Mouse (Mus musculus) heart, postnatal 0 days (tissue): Measurements from ENCODE around the gene Asdurf. TPM values are rescaled to one million over a fixed set of nuclear protein-coding genes. Genes with fewer than 3 reads are reported as not detected.
"Not testable (repeated sequence)": the region's sequence is repeated elsewhere in the genome, so short reads cannot be mapped to it uniquely, and the experiment has no call there.

Experiments used
- ATAC-seq: fragments of 200-750 bp; cut with Nextera tagmentation; 2 replicates; pipeline ENCODE4 v1.8.0; 2017; ENCODE audit warnings: low read depth, moderate number of reproducible peaks, moderate library complexity; ENCODE audit not compliant: insufficient read depth
- DNase-seq: peaks from one replicate; pipeline ENCODE4 v3.0.0-alpha.2; 2016; ENCODE audit warnings: low spot score
- H3K27ac ChIP-seq: fragments of 300-500 bp; sonication (generic); 2 replicates; pipeline ENCODE4 v1.5.1; 2014; ENCODE audit warnings: low read depth, mild to moderate bottlenecking
- H3K27me3 ChIP-seq: fragments of 300-500 bp; sonication (generic); 2 replicates; pipeline ENCODE4 v1.6.1; 2014; ENCODE audit warnings: low read length, mixed read lengths; ENCODE audit not compliant: control insufficient read depth, insufficient read depth
- H3K36me3 ChIP-seq: fragments of 300-500 bp; sonication (generic); replicated peaks from 2 replicates; pipeline ENCODE4 v1.6.1; 2014; ENCODE audit warnings: low read length, mixed read lengths; ENCODE audit not compliant: control insufficient read depth, insufficient read depth
- H3K4me1 ChIP-seq: fragments of 300-500 bp; sonication (generic); 2 replicates; pipeline ENCODE4 v1.6.1; 2014; ENCODE audit warnings: antibody characterized with exemption; ENCODE audit not compliant: control insufficient read depth, insufficient read depth
- H3K4me2 ChIP-seq: fragments of 300-500 bp; sonication (generic); 2 replicates; pipeline ENCODE4 v1.6.1; 2014; ENCODE audit warnings: low read depth, mild to moderate bottlenecking, low read length, moderate library complexity
- H3K4me3 ChIP-seq: fragments of 300-500 bp; sonication (generic); 2 replicates; pipeline ENCODE4 v1.5.1; 2014; ENCODE audit warnings: low read depth, low read length
- H3K9ac ChIP-seq: fragments of 300-500 bp; sonication (generic); replicated peaks from 2 replicates; pipeline ENCODE4 v1.6.1; 2014; ENCODE audit warnings: low read depth, low read length, mixed read lengths
- H3K9me3 ChIP-seq: fragments of 300-500 bp; sonication (generic); replicated peaks from 2 replicates; pipeline ENCODE4 v1.6.1; 2016; ENCODE audit warnings: low read length; ENCODE audit not compliant: control insufficient read depth
- CTCF ChIP-seq: IDR thresholded peaks from 2 replicates; pipeline ENCODE4 v1.5.1; 2016; ENCODE audit warnings: antibody characterized with exemption, control low read depth, low read depth
- EP300 ChIP-seq: IDR thresholded peaks from 2 replicates; pipeline ENCODE4 v1.6.1; 2016; ENCODE audit warnings: antibody characterized with exemption, low read depth
- WGBS: fragments of 180-500 bp; shearing (Covaris S2); extraction: QIAGEN DNeasy Blood & Tissue Kit; methylation state at CpG from one replicate; pipeline ENCODE4 v1.1.7; 2014; 5-methylcytosine and 5-hydroxymethylcytosine counted together
- polyA plus RNA-seq: library from polyadenylated mRNA; unstranded; fragments of >200 nt; fragmentation: Nextera tagmentation; extraction: Ambion mirVana; gene quantifications from 2 replicates; pipeline ENCODE4 v1.2.1, GENCODE M21; 2015
- total RNA-seq: library from RNA; depleted of rRNA; stranded (reverse); fragments of >200 nt; gene quantifications from 2 replicates; pipeline ENCODE4 v1.2.3, GENCODE M21; 2014; ENCODE audit warnings: low replicate concordance; rRNA removed

The Asdurf gene
- not detected in 2 replicates for total RNA-seq
- 4.6 and 15.4 TPM in 2 replicates for polyA plus RNA-seq

GRCm38 (mm10) chr1:53352327-53353261 lies at the start of gene Asdurf, which contains the start of the genes Gm28551 and Asnsd1:
TSS of gene Asdurf (minus strand) at chr1:53352619.
TSS of gene Gm28551 (minus strand) at chr1:53352667.
TSS of gene Asnsd1 (minus strand) at chr1:53352752.
- no peaks in the 10 kb centered on the region for H3K9me3 ChIP-seq
- ATAC-seq (peak; percentile 100), DNase-seq (peak; percentile 97)
- H3K27me3 ChIP-seq = no peaks in the 10 kb centered on the region
- H3K27ac ChIP-seq = peak within 1 kb of the TSS; percentile 84
- peaks cover 7% of the 10 kb centered on the region; the same call in 1 of the 2 replicates for H3K4me1 ChIP-seq
- no peak for TF ChIP-seq EP300
- peak; percentile 61 for TF ChIP-seq CTCF
- peak within 1 kb of the TSS; percentile 70 for H3K4me2 ChIP-seq
- WGBS = under 1% methylated on average over 44 of the region's 44 CpGs
- H3K4me3 ChIP-seq = peak within 1 kb of the TSS; percentile 98
- H3K36me3 ChIP-seq = peaks cover 8% of the 10 kb centered on the region
- H3K9ac ChIP-seq = peak within 1 kb of the TSS; percentile 90

GRCm38 (mm10) chr1:53393936-53394760 lies 41.7 kb upstream of the Asdurf start:
- DNase-seq, H3K4me1 ChIP-seq, H3K9me3 ChIP-seq, H3K36me3 ChIP-seq, ATAC-seq, H3K9ac ChIP-seq, H3K27me3 ChIP-seq, H3K27ac ChIP-seq: not testable (repeated sequence)
- H3K4me3 ChIP-seq = peak overlapping the region; percentile 29; the same call in 1 of the 2 replicates
- peak overlapping the region; percentile 54 for H3K4me2 ChIP-seq
- WGBS = 20% methylated on average over 21 of the region's 21 CpGs

- 88% methylated on average over 10 of the region's 14 CpGs for WGBS
- H3K4me1 ChIP-seq = 0 out of 2 replicates have a peak, but pooled peaks cover under 1% of the 10 kb centered on the region
- H3K9ac ChIP-seq = no peak overlapping the region
- DNase-seq = no peak
- H3K36me3 ChIP-seq = no peaks in the 10 kb centered on the region
- H3K4me3 ChIP-seq = no peak overlapping the region
- ATAC-seq = no peak
- no peak overlapping the region for H3K27ac ChIP-seq
- H3K4me2 ChIP-seq = no peak overlapping the region
- H3K27me3 ChIP-seq = no peaks in the 10 kb centered on the region
- no peak for TF ChIP-seq EP300
- TF ChIP-seq CTCF = no peak
- no peaks in the 10 kb centered on the region for H3K9me3 ChIP-seq
Observed at GRCm38 (mm10) chr1:53388762-53389161, 36.3 kb upstream of the Asdurf start.

GRCm38 (mm10) chr1:53384085-53384688 lies 31.8 kb upstream of the Asdurf start:
- Histone ChIP-seq H3K27me3 (no peaks in the 10 kb centered on the region), H3K27ac (no peak overlapping the region), H3K9me3 (no peaks in the 10 kb centered on the region), H3K4me2 (no peak overlapping the region), H3K4me1 (no peaks in the 10 kb centered on the region), H3K36me3 (no peaks in the 10 kb centered on the region), H3K4me3 (no peak overlapping the region), H3K9ac (no peak overlapping the region)
- no peak for DNase-seq
- WGBS = 79% methylated on average over 6 of the region's 6 CpGs
- TF ChIP-seq EP300 (no peak), CTCF (no peak)
- ATAC-seq = no peak

GRCm38 (mm10) chr1:53377731-53378130 lies 25.3 kb upstream of the Asdurf start:
- Histone ChIP-seq H3K9me3 (no peaks in the 10 kb centered on the region), H3K4me3 (no peak overlapping the region), H3K36me3 (no peaks in the 10 kb centered on the region), H3K27me3 (no peaks in the 10 kb centered on the region), H3K9ac (no peak overlapping the region), H3K27ac (no peak overlapping the region), H3K4me2 (no peak overlapping the region), H3K4me1 (no peaks in the 10 kb centered on the region)
- no peak for ATAC-seq
- DNase-seq = no peak
- WGBS = 75% methylated on average over 3 of the region's 3 CpGs
- TF ChIP-seq EP300 = no peak
- no peak for TF ChIP-seq CTCF

- H3K27ac ChIP-seq, H3K4me3 ChIP-seq, DNase-seq, H3K9me3 ChIP-seq, H3K27me3 ChIP-seq, H3K4me2 ChIP-seq, H3K36me3 ChIP-seq, ATAC-seq, H3K4me1 ChIP-seq, H3K9ac ChIP-seq: not testable (repeated sequence)
- WGBS = 90% methylated on average over 2 of the region's 2 CpGs
Observed at GRCm38 (mm10) chr1:53375965-53376364, 23.5 kb upstream of the Asdurf start.
